Comparison of ENCODE assay signal across 17 mouse cellular contexts in the genomic region with DNA sequence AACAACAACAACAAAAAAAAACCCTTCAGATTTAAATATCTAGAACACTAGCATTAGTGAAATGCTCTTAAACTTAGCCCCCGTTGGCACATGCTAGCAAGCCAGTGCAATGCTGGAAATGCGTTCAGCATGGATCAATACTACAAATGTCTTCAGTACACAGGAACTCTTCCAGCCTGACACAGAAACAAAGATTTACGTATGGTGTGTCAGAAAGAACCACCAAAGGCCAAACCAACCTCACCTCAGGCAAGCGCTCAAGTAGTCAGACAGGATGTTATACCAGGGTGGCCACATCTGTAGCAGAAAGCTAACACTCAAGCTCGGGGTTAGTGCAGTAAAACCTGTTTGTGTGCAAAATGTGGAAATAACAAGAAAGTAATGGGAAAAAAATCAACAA. TPM values are rescaled to one million over a fixed set of nuclear protein-coding genes. Genes with fewer than 3 reads are reported as not detected.
A peak's percentile ranks its signal among the peaks of the same experiment; 100 is the strongest.
DNase-seq lines count a peak whose midpoint lies in the region; ATAC-seq lines count a peak whose summit lies in the region.
"Had no signal": no experiment of that assay in that cellular context is flagged by ENCODE, and none has a peak within 500 bp of the region (broad histone marks: within the 10 kb centered on the region; RNA-seq: fewer than 3 reads in every experiment).

No protein-coding gene starts in this region.

- no peak overlapping the region for H3K9ac ChIP-seq in kidney, embryonic 15.5 days
- no peak overlapping the region for H3K9ac ChIP-seq in kidney, embryonic 14.5 days (ENCODE audit: low read depth, low read length)

- peaks cover 12% of the 10 kb centered on the region; the same call in 1 of the 2 replicates for H3K4me1 ChIP-seq in kidney, embryonic 15.5 days
- no peaks in the 10 kb centered on the region for H3K4me1 ChIP-seq in kidney, embryonic 14.5 days (ENCODE audit: control insufficient read depth, insufficient read depth, low read length)

- H3K4me3 ChIP-seq in kidney, embryonic 15.5 days (replicated peaks), result no peak overlapping the region
- H3K4me3 ChIP-seq in kidney, embryonic 14.5 days (ENCODE audit: low read length), result no peak overlapping the region
- H3K4me3 ChIP-seq: myocyte had no signal

- 52% methylated on average over 5 of the region's 5 CpGs for WGBS in kidney, embryonic 15.5 days
- WGBS in kidney, embryonic 14.5 days, result 61% methylated on average over 5 of the region's 5 CpGs

- no peaks in the 10 kb centered on the region for H3K27me3 ChIP-seq in kidney, embryonic 15.5 days
- no peaks in the 10 kb centered on the region for H3K27me3 ChIP-seq in kidney, embryonic 14.5 days (ENCODE audit: control insufficient read depth, insufficient read depth, low read length)
- H3K27me3 ChIP-seq: megakaryocyte, embryonic 14.5 days; Patski had no signal

- ATAC-seq in kidney, embryonic 15.5 days (replicated peaks; ENCODE audit: low FRiP score), result no peak
- no peak for ATAC-seq in kidney, embryonic 14.5 days (ENCODE audit: low FRiP score, low TSS enrichment)
- peak; percentile 87 for ATAC-seq in CD4-positive, CD25-positive, alpha-beta regulatory T cell, adult 4 months
- ATAC-seq: hindbrain, embryonic 16.5 days; Patski had no signal

- DNase-seq in induced T-regulatory cell, adult 2 months (ENCODE audit: low read depth), result peak; percentile 82
- DNase-seq in thymus, postnatal 10 days (ENCODE audit: low spot score in 2 of 2), result peak; percentile 25 to 37
- DNase-seq in left cerebral cortex, postnatal 36 days (ENCODE audit: low spot score in 2 of 2), result no peak
- no peak for DNase-seq in kidney, postnatal 36 days
- DNase-seq in testis, postnatal 10 days (ENCODE audit: low spot score), result no peak
- DNase-seq: adrenal gland, adult 8-10 months; cerebellum, postnatal 36 days; left cerebral cortex, postnatal 4 days; lung, adult 2 months; right cerebral cortex, postnatal 4 days had no signal

- intact Hi-C loops in left cerebral cortex, postnatal 36 days (cut with DNase I), result no loop called here

- H3K27ac ChIP-seq in kidney, embryonic 15.5 days, result peak overlapping the region; percentile 22; the same call in 1 of the 2 replicates
- H3K27ac ChIP-seq in kidney, embryonic 14.5 days (ENCODE audit: low read depth, low read length), result no peak overlapping the region

- H3K4me2 ChIP-seq in kidney, embryonic 15.5 days, result no peak overlapping the region
- no peak overlapping the region for H3K4me2 ChIP-seq in kidney, embryonic 14.5 days (replicated peaks; ENCODE audit: low read depth, low read length)

- no peaks in the 10 kb centered on the region for H3K36me3 ChIP-seq in kidney, embryonic 15.5 days
- H3K36me3 ChIP-seq in kidney, embryonic 14.5 days (ENCODE audit: control insufficient read depth, insufficient read depth, low read length), result no peaks in the 10 kb centered on the region

- H3K9me3 ChIP-seq in kidney, embryonic 15.5 days (replicated peaks), result no peaks in the 10 kb centered on the region
- no peaks in the 10 kb centered on the region for H3K9me3 ChIP-seq in kidney, embryonic 14.5 days (ENCODE audit: control insufficient read depth, low read length)
- H3K9me3 ChIP-seq: megakaryocyte, embryonic 14.5 days had no signal

RNA-seq across cellular contexts. Expression of a gene that starts 12.6 kb away (rescaled TPM):
- 114 TPM in 2 replicates for polyA plus RNA-seq in kidney, embryonic 15.5 days (2015; fragmentation: Nextera tagmentation; extraction: Ambion mirVana)
- 96.8 and 101 TPM in 2 replicates for polyA plus RNA-seq in kidney, embryonic 14.5 days (2014; fragmentation: Nextera tagmentation; extraction: Ambion mirVana)
- 100 to 1,000 TPM; 100 to 103 TPM for polyA plus RNA-seq in CD4-positive, CD25-positive, alpha-beta regulatory T cell, adult 4 months (2017; shearing (Covaris generic))
- total RNA-seq in left cerebral cortex, postnatal 36 days (2021), result 10 to 100 TPM; 13.6 to 16.8 TPM

RNA-seq across cellular contexts. Expression of a gene that starts 12.7 kb away (rescaled TPM):
- polyA plus RNA-seq in kidney, embryonic 15.5 days (2015; fragmentation: Nextera tagmentation; extraction: Ambion mirVana), result 24.0 and 24.7 TPM in 2 replicates
- polyA plus RNA-seq in kidney, embryonic 14.5 days (2014; fragmentation: Nextera tagmentation; extraction: Ambion mirVana), result 17.8 and 18.5 TPM in 2 replicates
- polyA plus RNA-seq in CD4-positive, CD25-positive, alpha-beta regulatory T cell, adult 4 months (2017; shearing (Covaris generic)), result 1 to 10 TPM; 7.4 to 8.1 TPM
- total RNA-seq in left cerebral cortex, postnatal 36 days (2021), result 1 to 10 TPM; 4.8 TPM

RNA-seq across cellular contexts. Expression of a gene that starts 51.5 kb away (rescaled TPM):
- 32.8 and 35.2 TPM in 2 replicates for polyA plus RNA-seq in kidney, embryonic 15.5 days (2015; fragmentation: Nextera tagmentation; extraction: Ambion mirVana)
- polyA plus RNA-seq in kidney, embryonic 14.5 days (2014; fragmentation: Nextera tagmentation; extraction: Ambion mirVana), result 44.8 TPM in 2 replicates
- polyA plus RNA-seq in CD4-positive, CD25-positive, alpha-beta regulatory T cell, adult 4 months (2017; shearing (Covaris generic)), result 1 to 10 TPM; 2.2 to 3.5 TPM
- 10 to 100 TPM in 1 of 2 experiments, 1 to 10 TPM in 1; 9.7 to 13.9 TPM for total RNA-seq in left cerebral cortex, postnatal 36 days (2021)

Comparison
In these comparisons a context has a peak if more than half of its experiments do, and no peak if none do; other contexts are left out.
1. DNase-seq: peak in induced T-regulatory cell, adult 2 months (single experiment) and thymus, postnatal 10 days (2 of 2); none in left cerebral cortex, postnatal 36 days (0 of 2), kidney, postnatal 36 days (0 of 2) and testis, postnatal 10 days (single experiment).